Mouse (Mus musculus) R1 (cell line): ENCODE measurements around the gene Nipa2.

Experiments
- DNase-seq: peaks from one replicate; pipeline ENCODE4 v3.0.0-alpha.2; 2018; ENCODE audit warnings: low read depth, low spot score

The Nipa2 gene

GRCm38 (mm10) chr7:55962004-55962908 lies at the start of gene Nipa2:
Nipa2 (minus strand) TSS chr7:55962476.
- peak; percentile 95 for DNase-seq

DNA sequence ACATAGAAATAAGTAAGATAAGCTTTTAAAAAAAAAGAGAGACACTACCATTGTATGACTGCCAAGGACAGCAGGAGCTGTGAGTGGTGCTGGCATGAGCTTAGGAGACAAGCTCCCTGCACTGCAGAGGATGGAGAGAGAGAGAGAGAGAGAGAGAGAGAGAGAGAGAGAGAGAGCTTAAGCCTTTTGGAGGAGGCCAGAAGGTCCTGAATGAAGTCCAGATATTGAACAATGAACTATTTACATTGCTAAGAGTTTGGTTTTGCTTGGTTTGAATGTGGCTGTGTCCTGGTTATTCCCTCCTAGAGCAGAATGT lies 48.7 kb upstream of the Nipa2 start:
- DNase-seq, result no peak

DNA sequence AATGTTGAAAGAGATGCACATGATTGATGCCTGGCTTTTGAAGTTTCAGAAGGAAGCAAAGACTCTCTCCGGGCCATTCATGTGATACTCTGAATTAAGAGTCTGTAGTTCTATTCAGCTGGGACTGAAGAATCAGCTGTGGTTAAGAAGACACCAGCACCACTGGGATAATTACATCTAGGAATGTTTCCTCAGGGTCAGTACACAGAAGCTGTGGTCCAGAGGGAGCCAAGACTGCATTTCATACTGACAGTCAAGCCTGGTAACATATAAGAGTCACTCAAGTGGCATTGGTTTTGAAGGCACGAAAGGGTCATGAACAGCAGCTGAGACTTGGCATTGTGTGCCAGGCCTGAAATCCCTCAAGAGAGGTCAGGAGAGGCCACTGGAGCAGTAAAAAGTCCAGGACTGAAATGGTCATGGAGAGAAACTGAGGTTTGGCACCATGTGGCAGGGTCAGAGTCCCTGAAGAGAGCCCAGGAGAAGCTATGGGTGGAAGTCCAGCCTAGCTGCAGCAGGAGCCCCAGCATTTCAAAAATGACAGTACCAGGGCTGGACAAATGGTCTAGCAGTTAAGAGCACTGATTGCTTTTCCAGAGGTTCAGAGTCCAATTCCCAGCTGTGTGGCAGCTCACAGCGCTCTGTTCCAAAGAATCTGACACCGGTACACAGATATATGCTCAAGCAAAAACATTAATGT lies 48.2 kb upstream of the Nipa2 start:
- no peak for DNase-seq

DNA sequence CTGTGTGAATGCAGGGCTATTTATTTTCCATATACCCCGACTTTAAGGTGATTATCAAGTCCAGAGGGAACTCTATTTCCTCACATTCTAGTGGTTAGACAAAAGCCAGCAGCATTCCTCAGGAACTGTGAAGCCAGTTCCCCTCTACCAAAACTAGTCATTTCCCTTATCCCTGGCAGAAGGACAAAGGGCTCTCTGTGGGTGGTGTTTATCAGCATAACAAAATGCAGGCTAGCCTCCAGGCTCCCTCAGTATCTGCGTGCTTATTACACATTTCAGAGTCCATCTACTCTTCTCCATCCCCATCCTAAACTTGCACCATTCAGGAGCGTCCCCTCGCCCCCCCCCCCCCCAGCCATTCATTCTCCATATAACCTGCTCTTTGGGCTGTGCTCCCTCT lies 36.7 kb upstream of the Nipa2 start:
- DNase-seq, result peak; percentile 95

DNA sequence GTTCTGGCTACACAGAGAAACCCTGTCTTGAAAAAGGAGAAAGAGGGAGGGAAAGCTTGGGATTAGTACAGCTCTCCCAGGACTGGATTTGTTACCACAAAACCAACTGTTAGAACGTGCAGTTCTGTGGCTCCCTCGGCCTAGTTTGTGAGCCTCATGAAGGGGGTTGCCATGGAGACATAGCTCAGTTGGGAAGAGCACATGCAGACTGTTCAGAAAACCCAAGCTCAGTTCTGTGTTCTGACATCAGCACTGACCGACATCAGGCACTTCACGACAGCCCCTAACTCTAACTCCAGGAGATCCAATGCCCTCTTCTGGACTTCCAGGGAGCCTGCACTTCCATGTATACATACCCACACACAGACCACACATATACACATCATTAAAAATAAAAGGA lies 32.7 kb upstream of the Nipa2 start:
- peak; percentile 28 for DNase-seq

GRCm38 (mm10) chr7:55991858-55992257 lies 29.6 kb upstream of the Nipa2 start:
- DNase-seq, result no peak

GRCm38 (mm10) chr7:55991129-55991528 lies 28.9 kb upstream of the Nipa2 start:
- DNase-seq, result no peak

GRCm38 (mm10) chr7:55986526-55987214 lies 24.4 kb upstream of the Nipa2 start:
- DNase-seq, result peak; percentile 67

- no peak for DNase-seq
Observed at GRCm38 (mm10) chr7:55984754-55985153, 22.5 kb upstream of the Nipa2 start.

GRCm38 (mm10) chr7:55983107-55983506 lies 20.8 kb upstream of the Nipa2 start:
- DNase-seq, result peak; percentile 33

DNA sequence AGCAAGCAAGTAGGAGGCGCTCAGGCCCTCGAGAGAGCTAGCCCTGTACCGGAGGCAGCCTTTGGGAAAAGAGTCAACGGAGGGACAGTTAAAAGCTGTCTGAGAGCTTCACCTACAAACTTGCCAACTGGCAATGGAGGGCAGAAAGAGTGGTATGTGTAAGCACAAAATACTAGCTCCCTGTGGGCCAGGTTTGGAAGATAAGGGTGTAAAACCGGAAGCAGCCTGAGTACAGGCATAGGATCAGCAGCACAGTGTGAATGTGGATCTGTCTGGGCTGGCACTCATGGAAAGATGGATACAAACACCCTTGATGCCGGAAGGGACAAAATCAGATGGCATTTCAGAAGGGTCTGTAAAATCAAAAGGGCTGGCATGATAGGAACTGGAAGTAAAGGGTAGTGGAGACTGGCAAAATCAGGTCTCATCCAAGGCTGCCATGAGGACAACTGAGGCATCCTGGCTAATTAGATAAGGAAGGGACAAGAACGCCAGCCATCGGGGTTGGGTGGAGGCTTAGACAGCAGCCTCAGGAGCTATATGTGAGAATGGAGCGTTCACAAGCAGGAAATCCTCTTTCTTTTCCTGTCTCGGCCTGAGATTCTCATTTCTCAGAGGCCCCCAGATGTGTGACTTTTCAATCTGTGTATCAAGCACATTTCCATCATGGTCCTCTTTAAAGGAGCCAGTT lies 19.9 kb upstream of the Nipa2 start:
- no peak for DNase-seq

GRCm38 (mm10) chr7:55981511-55981910 lies 19.2 kb upstream of the Nipa2 start:
- no peak for DNase-seq

DNA sequence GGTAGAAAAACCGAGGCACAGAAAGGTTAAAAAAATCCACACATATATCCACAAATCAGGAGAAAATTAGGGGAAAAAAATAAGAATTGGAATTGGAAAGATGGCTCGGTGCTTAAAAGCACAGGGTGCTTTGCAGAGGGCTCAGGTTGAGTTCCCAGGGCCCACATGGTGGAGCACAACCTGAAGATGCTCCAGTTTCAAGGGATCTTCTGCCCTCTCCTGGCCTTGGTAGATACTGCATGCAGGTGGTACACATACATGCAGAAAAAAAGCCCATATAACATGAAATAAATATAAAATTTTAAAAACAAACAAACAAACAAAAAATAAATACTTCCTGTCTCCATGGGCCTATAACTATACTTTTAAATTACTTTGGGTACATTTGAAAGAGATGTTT lies 12.2 kb upstream of the Nipa2 start:
- DNase-seq, result peak; percentile 74

DNA sequence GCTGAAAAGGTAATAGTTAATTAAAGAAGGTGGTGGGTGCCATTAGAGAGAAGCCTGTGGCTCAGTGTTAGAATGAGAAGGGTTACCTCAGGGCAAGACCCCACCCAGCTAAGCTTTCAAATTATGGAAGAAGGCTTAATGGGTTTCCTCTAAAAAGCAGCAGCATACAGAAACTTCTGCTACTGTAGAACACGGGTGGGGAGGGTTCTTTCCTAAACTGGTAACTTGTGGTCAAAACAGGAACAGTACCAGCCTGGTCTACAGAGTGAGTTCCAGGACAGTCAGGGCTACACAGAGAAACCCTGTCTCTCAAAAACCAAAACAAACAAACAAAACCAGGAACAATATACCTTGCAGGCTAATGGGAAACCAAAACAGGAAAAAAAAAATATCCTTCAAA lies 7.1 kb upstream of the Nipa2 start:
- no peak for DNase-seq

- peak; percentile 78 for DNase-seq
Observed at GRCm38 (mm10) chr7:55968258-55968901, 6.1 kb upstream of the Nipa2 start.

DNA sequence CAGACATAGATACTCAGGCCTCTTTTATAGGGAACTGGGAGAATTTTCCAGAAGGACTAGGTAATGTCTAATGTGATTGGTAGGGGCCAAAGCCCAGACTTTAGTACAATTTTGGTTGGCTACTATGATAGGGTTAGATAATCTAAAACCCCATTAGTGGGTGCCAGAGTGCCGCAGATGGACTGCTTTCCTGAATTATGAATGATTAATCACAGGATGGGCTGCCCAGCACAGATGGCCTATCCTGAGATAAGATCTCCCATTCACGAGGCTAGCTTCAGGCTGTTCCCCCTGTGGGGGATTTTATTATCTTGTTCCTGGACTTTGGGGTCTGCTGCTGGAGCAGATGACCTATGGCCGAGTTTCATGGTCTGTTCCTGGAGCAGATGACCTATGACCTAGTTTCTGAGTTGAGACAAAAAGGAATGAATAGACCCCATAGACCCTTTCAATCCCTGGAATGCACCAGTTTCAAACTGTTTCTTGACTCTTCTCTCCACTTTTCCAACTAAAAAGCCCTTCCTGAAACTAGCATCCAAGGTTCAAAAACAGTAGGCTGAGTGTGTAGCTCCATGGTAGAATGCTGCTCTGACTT lies 4.7 kb upstream of the Nipa2 start:
- no peak for DNase-seq

DNA sequence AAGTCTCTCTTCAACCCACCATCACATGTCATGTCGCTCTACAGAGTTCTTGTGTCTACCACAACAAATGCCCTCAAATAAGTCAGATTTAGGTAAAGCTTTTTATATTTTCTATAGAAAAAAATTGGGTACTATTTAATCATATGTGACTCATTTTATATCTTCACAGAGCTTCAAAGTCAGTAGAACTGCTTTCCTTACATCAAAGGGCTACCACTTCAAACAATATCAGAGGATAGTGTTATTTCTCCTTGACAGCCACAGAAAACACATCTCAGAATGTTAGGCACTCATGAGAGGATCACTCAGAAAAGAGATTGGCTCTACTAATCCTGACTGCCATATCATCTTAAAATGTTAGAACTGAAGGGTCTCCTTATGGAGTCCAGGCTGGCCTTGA lies 1.8 kb downstream of the Nipa2 start:
- no peak for DNase-seq

DNA sequence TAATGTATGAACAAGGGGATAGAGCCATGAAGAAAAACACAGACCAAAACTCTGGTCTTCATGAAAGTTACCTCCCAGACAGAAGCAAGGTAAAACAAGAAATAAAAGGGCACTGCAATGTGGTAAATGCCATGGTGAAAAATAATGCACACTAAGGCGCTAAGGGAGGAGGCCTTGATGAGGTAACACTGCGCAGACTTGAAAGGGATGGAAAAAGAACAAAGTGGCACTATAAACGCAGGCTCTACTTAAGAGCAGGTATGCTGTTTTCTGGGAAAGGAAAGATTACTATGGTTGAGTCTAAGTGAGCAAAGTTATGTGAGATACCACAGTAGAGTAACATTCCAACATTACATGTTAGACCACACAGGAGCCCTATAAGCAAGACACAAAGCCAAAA lies 2.5 kb downstream of the Nipa2 start:
- DNase-seq, result no peak

- DNase-seq, result no peak
Observed at GRCm38 (mm10) chr7:55957916-55958315, 4.4 kb downstream of the Nipa2 start.

- no peak for DNase-seq
Observed at GRCm38 (mm10) chr7:55957178-55957577, 5.1 kb downstream of the Nipa2 start.

- DNase-seq, result no peak
Observed at GRCm38 (mm10) chr7:55956054-55956453, 6.2 kb downstream of the Nipa2 start.
